Mouse (Mus musculus): Measurements from ENCODE around the gene Aftph.

Aftph gene

DNA sequence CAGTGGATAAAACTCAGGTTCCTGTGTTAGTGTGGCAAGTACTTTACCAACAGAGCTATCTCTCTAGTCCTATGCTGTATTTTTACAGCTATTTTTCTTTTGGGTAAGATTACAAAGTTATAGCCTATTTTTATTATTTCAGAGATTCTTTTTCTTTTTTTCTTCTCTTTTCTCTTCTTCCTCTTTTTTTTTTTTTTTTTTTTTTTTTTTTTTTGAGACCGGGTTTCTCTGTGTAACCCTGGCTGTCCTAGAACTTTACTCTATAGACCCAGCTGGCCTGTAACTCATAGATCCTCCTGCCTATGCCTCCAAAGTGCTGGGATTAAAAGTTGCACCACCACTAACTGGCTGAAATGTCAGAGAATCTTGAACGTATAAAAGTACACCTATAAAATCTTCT is 13.3 kb downstream of the Aftph start:
- DNase-seq (ENCODE audit: low spot score), result no peak

DNA sequence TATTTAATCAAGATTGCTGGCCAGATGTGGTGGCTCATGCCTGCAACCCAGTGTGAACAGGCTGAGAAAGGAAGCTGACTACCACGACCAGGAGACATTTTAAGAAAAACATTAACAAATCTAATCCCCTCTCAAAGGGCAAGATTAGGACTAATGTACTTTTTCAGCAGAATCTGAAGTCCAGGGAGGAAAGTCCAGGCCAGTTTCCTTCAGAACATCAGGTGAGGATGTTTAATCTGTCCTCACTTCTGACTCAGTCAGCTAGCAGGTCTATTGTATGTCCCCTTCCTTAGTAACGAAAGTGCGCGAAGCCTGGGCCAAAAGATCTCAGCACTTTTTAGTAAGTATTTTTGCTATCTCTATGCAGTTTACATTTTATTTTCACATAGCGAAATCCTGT is 17.8 kb downstream of the Aftph start:
- no peak for DNase-seq (ENCODE audit: low spot score)

DNA sequence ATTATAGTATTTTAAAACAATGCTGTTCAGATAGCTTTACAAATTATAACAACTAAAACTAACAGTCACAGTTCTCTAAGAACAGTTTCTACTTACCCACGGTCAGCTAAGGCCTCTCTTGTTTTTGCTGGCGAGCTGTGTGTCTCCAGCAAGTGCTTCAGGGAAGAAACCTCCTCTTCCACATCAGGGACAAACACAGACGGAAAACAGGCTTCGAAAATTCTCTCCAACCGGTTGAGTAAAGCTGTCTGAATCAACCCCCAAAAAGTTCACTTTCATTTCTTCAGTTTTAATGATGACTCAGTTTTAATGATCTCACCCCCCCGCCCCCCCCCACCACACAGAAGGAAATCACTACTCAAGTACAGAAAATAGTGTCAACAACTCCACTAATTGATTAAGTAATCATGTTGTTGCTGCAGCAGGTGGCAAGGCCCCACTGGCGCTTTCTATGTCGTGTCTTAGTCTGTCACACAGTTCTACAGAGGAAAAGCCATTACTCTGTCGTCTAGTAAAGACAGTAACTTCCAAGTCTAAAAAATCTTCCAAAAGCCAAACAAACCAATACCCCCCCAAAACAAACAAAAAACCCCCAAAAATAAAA is 29.2 kb downstream of the Aftph start:
- DNase-seq (ENCODE audit: low spot score), result no peak

DNA sequence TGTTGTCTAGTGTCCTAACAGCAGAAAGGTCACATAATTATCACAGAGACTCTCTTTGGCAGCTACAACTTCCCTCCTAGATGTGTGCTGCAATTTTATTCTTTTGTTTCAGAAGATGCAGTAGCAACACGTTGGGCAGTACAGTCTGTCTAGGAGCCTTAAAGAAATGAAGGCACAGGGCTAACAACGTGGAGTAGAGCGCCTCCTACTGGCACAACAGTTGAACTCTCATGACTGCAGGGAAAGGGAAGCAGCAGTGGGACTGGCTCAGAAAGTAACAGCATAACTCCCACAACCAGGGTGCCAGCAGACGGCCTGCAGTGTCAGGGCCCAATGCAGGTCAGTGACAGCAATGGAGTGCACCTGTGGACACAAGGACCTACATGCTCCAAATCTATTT is 50.4 kb downstream of the Aftph start:
- DNase-seq (ENCODE audit: low spot score), result peak; percentile 17

DNA sequence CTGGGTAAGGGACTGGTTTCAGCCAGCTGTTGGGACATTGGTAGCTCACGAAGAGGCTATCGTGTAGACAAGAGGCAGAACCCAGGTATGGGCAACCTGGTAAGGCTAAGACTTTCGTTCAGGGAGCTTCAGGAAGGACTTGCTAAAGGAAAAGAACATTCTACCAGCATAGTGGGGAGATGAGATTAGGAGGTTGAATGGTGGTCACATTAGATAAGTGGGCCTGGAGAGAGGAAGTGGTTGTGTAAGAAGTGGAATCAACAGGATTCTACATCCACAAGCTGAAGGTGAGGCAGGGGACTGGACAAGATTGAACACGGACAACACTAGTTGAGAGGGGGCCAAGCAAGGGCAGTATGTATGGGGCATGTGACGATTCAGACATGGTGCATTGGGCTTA is 59.7 kb downstream of the Aftph start:
- no peak for DNase-seq (ENCODE audit: low spot score)

GRCm38 (mm10) chr11:20680781-20681180 is 60.6 kb downstream of the Aftph start:
- DNase-seq (ENCODE audit: low spot score), result no peak

- DNase-seq (ENCODE audit: low spot score), result no peak
These were observed 62.0 kb downstream of the Aftph start for GRCm38 (mm10) chr11:20679396-20679795.

GRCm38 (mm10) chr11:20672513-20672912 is 68.9 kb downstream of the Aftph start:
- no peak for DNase-seq (ENCODE audit: low spot score)

DNA sequence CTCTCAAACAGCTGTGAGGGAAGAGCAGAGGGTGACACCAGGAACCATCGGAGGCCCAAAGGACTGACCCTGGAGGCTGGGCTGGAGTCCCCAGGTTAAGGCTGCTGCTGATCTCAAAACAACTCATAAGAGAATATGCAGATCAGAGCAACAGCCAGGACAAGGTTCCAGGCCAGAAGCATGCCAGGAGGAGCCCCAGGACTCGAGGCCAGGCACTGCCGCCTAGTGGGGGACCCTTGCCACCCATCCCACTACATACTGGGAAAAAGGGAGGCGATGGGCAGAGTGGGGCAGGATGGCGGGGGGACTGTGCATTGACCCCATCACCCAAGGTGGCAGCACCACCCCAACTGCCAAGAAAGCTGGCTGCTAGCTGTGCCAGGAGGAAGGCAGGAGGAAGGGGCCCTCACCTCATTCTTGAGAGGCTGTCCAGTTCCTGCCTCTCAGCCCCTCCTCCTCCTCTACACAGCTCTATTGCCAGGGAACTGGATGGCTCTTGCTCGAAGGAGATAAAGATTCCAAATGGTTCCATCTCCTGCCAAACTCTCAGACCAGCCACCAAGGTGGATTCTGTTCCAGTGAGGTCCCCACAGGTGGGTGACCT is 69.5 kb downstream of the Aftph start:
- DNase-seq (ENCODE audit: low spot score), result no peak

DNA sequence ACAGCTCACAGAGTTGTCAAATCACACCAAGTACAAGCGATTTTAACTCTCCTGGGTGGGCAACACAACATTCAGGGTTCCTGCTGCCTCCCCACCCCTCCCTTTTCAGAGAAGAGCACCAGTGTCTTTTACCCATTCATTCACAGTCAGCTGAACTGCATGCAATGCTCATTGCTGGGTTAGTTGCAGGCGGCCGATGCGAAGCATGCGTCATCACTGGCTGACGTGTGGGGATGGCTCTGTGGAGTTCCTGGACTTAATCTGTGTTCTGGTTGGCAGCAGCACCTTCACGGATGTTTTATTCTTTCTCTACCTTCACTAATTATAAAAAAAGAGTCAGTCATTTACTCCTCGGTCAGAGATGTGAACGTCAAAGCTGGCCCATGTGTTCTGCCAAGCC is 76.5 kb downstream of the Aftph start:
- DNase-seq (ENCODE audit: low spot score), result no peak

- no peak for DNase-seq (ENCODE audit: low spot score)
These were observed 77.7 kb downstream of the Aftph start for GRCm38 (mm10) chr11:20663580-20664198.

GRCm38 (mm10) chr11:20662811-20663210 is 78.6 kb downstream of the Aftph start:
- DNase-seq (ENCODE audit: low spot score), result no peak

DNA sequence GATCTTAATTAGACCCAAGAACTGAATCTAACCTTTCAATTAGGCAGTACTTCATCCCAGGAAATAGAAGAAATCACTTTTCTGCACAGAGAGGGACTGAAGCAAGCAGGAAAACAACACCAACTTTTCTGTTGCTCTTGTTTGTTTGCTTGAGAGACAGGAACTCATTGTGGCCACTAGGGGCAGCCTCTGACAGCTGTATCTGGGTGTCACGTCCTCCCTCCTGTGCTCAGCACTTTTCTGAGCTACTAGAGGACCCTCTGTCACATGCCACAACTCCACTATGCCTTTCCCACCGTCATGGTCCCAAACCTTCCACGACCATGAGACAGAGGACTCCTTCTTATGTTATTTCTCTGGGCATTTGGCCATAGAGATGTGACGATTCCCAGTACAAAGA is 79.7 kb downstream of the Aftph start:
- DNase-seq (ENCODE audit: low spot score), result no peak

GRCm38 (mm10) chr11:20660111-20661097 is 81.0 kb downstream of the Aftph start:
- DNase-seq (ENCODE audit: low spot score), result no peak

- no peak for DNase-seq (ENCODE audit: low spot score)
These were observed 82.3 kb downstream of the Aftph start for GRCm38 (mm10) chr11:20659094-20659493.

- no peak for DNase-seq (ENCODE audit: low spot score)
These were observed 84.7 kb downstream of the Aftph start for GRCm38 (mm10) chr11:20656711-20657057.

- no peak for DNase-seq (ENCODE audit: low spot score)
These were observed 85.3 kb downstream of the Aftph start for GRCm38 (mm10) chr11:20655795-20656710.

- no peak for DNase-seq (ENCODE audit: low spot score)
These were observed 90.2 kb downstream of the Aftph start for GRCm38 (mm10) chr11:20651166-20651565.

- no peak for DNase-seq (ENCODE audit: low spot score)
These were observed 91.3 kb downstream of the Aftph start for GRCm38 (mm10) chr11:20650006-20650639.

DNA sequence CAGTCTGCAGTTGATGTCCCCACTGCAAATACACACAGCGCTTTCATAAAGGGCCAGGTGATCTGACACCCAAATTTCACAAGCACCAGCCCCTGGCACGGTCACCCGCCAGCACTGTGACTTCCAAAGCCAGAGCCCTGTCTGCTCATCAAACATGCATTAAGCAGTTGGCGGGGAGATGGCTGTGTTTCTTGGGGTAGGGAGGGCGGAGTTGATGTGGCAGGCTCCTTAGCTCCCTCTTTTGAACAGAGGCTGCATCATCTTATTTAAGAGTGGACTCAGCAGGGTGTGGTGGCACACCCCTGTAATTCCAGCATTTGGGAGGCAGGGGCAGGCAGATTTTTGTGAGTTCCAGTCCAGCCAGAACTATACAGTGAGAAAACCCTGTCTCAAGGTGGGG is 91.9 kb downstream of the Aftph start:
- DNase-seq (ENCODE audit: low spot score), result no peak
